Mouse (Mus musculus) midbrain, embryonic 16.5 days (tissue): ENCODE measurements at regions not wholly inside any gene's neighbourhood (a gene's known extent, or its start where the extent isn't known, plus 50 kb on each side); places are given as distances from the start of the nearest gene placed in this dataset.
A peak's percentile ranks its signal among the peaks of the same experiment; 100 is the strongest.

Source experiments
- ATAC-seq: fragments of 200-750 bp; cut with Nextera tagmentation; 2 replicates; pipeline ENCODE4 v1.8.0; 2017; ENCODE audit warnings: moderate TSS enrichment
- H3K27ac ChIP-seq: fragments of 300-500 bp; sonication (generic); 2 replicates; pipeline ENCODE4 v1.5.1; 2014; ENCODE audit warnings: mild to moderate bottlenecking, low read length, mixed read lengths
- H3K27me3 ChIP-seq: fragments of 300-500 bp; sonication (generic); 2 replicates; pipeline ENCODE4 v1.6.1; 2014; ENCODE audit warnings: low read depth, low read length, mixed read lengths; ENCODE audit not compliant: control insufficient read depth, insufficient read depth
- H3K36me3 ChIP-seq: fragments of 300-500 bp; sonication (generic); 2 replicates; pipeline ENCODE4 v1.6.1; 2014; ENCODE audit warnings: mild to moderate bottlenecking, low read length, moderate library complexity, mixed read lengths; ENCODE audit not compliant: control insufficient read depth, insufficient read depth
- H3K4me1 ChIP-seq: fragments of 300-500 bp; sonication (generic); 2 replicates; pipeline ENCODE4 v1.6.1; 2014; ENCODE audit warnings: mild to moderate bottlenecking, low read length, mixed read lengths; ENCODE audit not compliant: control insufficient read depth, insufficient read depth
- H3K4me2 ChIP-seq: fragments of 300-500 bp; sonication (generic); 2 replicates; pipeline ENCODE4 v1.6.1; 2014; ENCODE audit warnings: mild to moderate bottlenecking, low read length, mixed read lengths
- H3K4me3 ChIP-seq: fragments of 300-500 bp; sonication (generic); 2 replicates; pipeline ENCODE4 v1.5.1; 2014; ENCODE audit warnings: low read depth, mild to moderate bottlenecking, low read length, moderate library complexity, mixed read lengths
- H3K9ac ChIP-seq: fragments of 300-500 bp; sonication (generic); 2 replicates; pipeline ENCODE4 v1.6.1; 2014; ENCODE audit warnings: low read depth, low read length, mixed read lengths
- H3K9me3 ChIP-seq: fragments of 300-500 bp; sonication (generic); replicated peaks from 2 replicates; pipeline ENCODE4 v1.6.1; 2014; ENCODE audit warnings: mild to moderate bottlenecking, low read length, mixed read lengths; ENCODE audit not compliant: control insufficient read depth, poor library complexity, severe bottlenecking
- WGBS: fragments of 180-500 bp; shearing (Covaris S2); extraction: QIAGEN DNeasy Blood & Tissue Kit; methylation state at CpG from one replicate; pipeline ENCODE4 v1.1.7; 2014; 5-methylcytosine and 5-hydroxymethylcytosine counted together

DNA sequence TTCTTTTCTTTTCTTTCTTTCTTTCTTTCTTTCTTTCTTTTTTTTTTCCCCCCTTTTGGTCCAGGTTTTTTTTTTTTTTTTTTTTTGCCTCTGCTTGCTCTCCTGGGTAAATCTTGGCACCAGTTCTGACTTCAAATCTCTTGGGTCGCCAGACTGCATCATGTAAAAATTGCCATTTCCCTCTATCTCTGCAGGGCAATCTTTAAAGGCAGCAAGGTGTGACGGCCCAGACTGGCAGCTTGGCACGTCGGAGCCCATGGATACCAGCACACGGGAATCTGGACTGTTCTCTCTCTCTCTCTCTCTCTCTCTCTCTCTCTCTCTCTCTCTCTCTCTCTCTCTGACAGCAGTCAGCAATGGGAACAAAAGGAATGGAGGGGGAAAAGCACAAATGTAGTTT lies 101.0 kb downstream of the Neurod6 start:
- no peaks in the 10 kb centered on the region for H3K27me3 ChIP-seq
- ATAC-seq, result peak; percentile 64
- peak overlapping the region; percentile 74 for H3K27ac ChIP-seq
- WGBS, result 11% methylated on average over 5 of the region's 5 CpGs
- no peak overlapping the region for H3K9ac ChIP-seq
- H3K36me3 ChIP-seq, result no peaks in the 10 kb centered on the region
- H3K9me3 ChIP-seq, result no peaks in the 10 kb centered on the region
- peak overlapping the region; percentile 23; the same call in 1 of the 2 replicates for H3K4me2 ChIP-seq
- peaks cover 15% of the 10 kb centered on the region for H3K4me1 ChIP-seq
- H3K4me3 ChIP-seq, result no peak overlapping the region

DNA sequence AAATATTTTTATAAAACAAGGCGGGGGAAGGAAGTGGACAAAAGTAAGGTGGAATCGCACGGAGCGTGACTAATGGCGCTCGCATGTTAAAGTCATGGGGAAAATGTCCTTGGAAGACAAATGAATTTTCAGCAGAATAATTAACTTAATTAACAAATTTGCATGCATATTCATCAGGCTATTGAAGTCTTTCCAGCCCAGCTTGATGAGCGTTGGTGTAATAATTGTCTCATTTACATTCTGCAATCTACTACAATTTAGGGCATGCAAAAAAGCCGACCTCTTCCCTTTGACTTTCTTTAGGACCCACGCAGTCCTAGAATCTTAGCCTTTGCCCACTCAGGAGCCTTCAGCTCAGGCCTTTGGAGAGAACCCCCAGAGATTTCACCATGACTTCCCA lies 101.5 kb downstream of the Neurod6 start:
- Histone ChIP-seq H3K4me2 (peak overlapping the region; percentile 27; the same call in 1 of the 2 replicates), H3K36me3 (no peaks in the 10 kb centered on the region), H3K27me3 (no peaks in the 10 kb centered on the region), H3K4me3 (no peak overlapping the region), H3K9me3 (no peaks in the 10 kb centered on the region), H3K9ac (no peak overlapping the region), H3K4me1 (peaks cover 15% of the 10 kb centered on the region), H3K27ac (peak overlapping the region; percentile 74)
- peak; percentile 64 for ATAC-seq
- 52% methylated on average over 9 of the region's 9 CpGs for WGBS

DNA sequence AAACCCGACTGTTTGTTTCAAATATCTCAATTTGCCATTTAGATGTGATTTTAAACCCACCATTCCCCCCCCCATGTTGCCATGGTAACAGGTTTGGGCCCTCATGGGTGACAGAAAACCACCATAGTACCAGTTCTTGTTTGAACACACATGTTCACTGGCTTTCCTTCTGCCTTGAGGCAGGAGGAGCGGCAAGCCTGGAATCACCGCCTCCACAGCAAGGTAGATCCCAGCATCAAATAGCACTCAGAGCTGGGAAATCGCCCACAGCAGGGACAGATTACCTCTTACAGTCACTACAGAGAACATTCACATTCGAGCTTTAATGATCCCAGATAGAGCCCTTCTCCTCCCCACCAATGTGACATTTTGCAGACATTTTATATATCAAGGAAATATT lies 102.0 kb downstream of the Neurod6 start:
- Histone ChIP-seq H3K27me3 (no peaks in the 10 kb centered on the region), H3K9me3 (no peaks in the 10 kb centered on the region), H3K27ac (peak overlapping the region; percentile 74), H3K36me3 (no peaks in the 10 kb centered on the region), H3K4me2 (peak overlapping the region; percentile 27; the same call in 1 of the 2 replicates), H3K4me3 (no peak overlapping the region), H3K4me1 (peaks cover 15% of the 10 kb centered on the region), H3K9ac (no peak overlapping the region)
- 38% methylated on average over 5 of the region's 5 CpGs for WGBS
- peak; percentile 60; the same call in 1 of the 2 replicates for ATAC-seq

DNA sequence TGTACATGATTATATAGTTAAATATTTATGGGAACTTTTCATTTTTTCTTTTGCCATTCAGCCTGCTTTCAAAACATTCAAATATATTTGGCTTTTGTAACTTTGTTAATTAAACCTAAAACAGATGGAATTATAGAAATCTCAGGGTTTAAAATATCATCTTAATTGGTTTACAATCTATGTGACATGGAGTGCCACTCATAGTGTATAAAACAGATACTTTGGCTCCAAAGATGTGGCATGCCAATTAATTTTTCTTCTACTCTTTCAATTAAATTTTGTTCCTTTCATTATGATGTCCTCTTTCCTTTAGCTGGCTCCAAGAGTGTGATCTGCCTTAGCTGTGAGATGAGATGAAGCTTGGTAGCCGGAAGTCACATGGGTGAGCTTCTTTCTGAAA lies 103.0 kb downstream of the Neurod6 start:
- no peaks in the 10 kb centered on the region for H3K9me3 ChIP-seq
- H3K9ac ChIP-seq, result no peak overlapping the region
- H3K4me2 ChIP-seq, result no peak overlapping the region
- no peaks in the 10 kb centered on the region for H3K27me3 ChIP-seq
- no peak overlapping the region; the same call in 1 of the 2 replicates for H3K27ac ChIP-seq
- ATAC-seq, result no peak
- no peak overlapping the region for H3K4me3 ChIP-seq
- H3K36me3 ChIP-seq, result no peaks in the 10 kb centered on the region
- peaks cover 15% of the 10 kb centered on the region for H3K4me1 ChIP-seq
- WGBS, result 92% methylated on average over 1 of the region's 1 CpGs

DNA sequence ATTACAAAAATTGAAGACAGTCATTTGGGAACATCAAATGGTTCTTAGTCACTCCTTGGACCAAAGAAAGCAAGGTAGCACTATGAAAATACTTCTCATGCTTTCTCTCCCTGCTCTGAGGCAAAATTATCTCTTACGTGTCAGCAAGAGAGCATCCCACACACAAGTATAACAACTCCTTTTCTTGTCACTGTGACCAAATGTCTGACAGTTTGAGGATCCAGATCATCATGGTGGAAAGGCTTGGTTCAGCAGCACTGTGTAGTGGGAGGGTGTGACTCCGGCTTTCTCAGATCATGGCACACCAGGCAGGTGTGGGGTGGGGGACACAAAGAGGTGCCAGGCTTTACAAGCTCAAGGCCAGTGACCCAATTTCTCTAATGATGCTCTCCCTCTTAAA lies 113.5 kb downstream of the Neurod6 start:
- Histone ChIP-seq H3K27me3 (no peaks in the 10 kb centered on the region), H3K4me2 (no peak overlapping the region)
- ATAC-seq, result no peak

DNA sequence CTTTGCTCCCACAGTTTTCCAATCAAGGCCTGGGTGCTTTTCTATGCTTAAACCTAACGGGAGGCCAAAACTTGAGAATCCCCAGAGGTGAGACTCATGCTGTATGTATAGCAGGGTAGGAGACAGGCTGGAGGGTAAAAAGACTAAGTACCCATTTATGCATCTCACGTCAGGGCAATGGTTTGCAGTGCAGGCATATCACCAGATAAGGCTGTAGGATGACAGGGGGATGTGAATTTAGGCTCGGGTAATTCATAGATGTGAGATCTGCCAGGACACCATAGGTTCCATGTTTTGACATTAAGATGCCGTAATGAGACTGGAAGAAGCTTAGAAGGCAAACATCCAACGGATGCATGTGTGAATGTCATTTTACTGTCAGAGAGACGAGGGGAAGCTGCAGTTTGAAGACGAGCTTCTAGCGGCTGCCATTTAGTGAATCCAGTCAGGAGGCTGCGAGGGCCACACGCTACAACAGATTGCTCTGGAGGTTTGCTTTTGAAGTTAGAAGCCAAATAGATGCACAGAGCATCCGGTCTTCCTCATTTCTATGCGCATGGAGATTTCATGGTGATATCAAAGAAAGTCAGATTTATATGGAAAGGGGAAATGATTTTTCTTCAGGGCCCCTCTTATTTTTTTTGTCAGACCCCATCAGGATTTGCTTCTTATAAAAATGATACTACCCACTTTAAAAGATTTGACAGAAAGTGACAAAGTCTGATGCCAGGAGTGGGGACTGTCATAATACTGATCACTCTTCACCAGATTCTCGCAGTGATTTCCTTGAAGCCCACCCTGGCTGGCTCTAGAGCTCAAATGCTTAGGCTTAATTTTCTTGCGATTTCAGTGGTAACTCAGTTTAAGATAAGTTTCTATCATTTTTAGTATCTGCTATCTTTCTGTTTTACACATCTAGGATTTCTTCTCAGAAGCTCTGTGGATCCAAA lies 113.8 kb downstream of the Adcyap1r1 start:
- WGBS, result 49% methylated on average over 14 of the region's 14 CpGs

More for the DNA sequence above, 113.5 kb downstream of the Neurod6 start:
- H3K27ac ChIP-seq, result no peak overlapping the region
- H3K9me3 ChIP-seq, result no peaks in the 10 kb centered on the region
- 92% methylated on average over 2 of the region's 2 CpGs for WGBS
- no peak overlapping the region for H3K9ac ChIP-seq
- no peaks in the 10 kb centered on the region for H3K36me3 ChIP-seq
- H3K4me3 ChIP-seq, result no peak overlapping the region
- no peaks in the 10 kb centered on the region for H3K4me1 ChIP-seq

DNA sequence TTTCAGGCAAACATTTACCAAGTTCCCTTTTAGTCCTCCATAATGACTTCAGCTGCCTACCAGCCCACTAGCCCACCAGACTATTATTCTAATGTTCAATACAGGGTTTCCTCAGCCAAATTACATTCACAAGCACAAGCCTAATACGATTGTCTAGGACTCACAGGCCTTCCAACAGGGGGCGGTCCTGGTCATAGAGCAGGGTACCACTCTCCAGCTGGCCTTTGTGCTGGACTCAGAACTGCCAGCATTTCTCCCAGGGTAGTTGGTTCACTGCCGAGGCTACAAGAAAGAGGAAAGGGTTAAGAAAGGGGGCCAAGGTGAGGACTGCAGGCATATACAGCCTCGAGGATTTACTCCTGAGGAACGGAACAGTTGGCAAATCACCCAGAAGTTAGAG lies 108.8 kb downstream of the Adcyap1r1 start:
- Histone ChIP-seq H3K27ac (no peak overlapping the region), H3K27me3 (no peaks in the 10 kb centered on the region), H3K4me3 (no peak overlapping the region), H3K36me3 (no peaks in the 10 kb centered on the region), H3K9ac (no peak overlapping the region), H3K9me3 (no peaks in the 10 kb centered on the region), H3K4me1 (no peaks in the 10 kb centered on the region), H3K4me2 (no peak overlapping the region)
- ATAC-seq, result no peak
- WGBS, result 64% methylated on average over 5 of the region's 5 CpGs

More for the DNA sequence above, 113.8 kb downstream of the Adcyap1r1 start:
- no peaks in the 10 kb centered on the region for H3K27me3 ChIP-seq
- H3K4me2 ChIP-seq, result no peak overlapping the region
- no peaks in the 10 kb centered on the region for H3K9me3 ChIP-seq
- no peak overlapping the region for H3K4me3 ChIP-seq
- ATAC-seq, result no peak
- no peaks in the 10 kb centered on the region for H3K36me3 ChIP-seq
- peak overlapping the region; percentile 38; the same call in 1 of the 2 replicates for H3K27ac ChIP-seq
- H3K9ac ChIP-seq, result no peak overlapping the region
- H3K4me1 ChIP-seq, result no peaks in the 10 kb centered on the region

DNA sequence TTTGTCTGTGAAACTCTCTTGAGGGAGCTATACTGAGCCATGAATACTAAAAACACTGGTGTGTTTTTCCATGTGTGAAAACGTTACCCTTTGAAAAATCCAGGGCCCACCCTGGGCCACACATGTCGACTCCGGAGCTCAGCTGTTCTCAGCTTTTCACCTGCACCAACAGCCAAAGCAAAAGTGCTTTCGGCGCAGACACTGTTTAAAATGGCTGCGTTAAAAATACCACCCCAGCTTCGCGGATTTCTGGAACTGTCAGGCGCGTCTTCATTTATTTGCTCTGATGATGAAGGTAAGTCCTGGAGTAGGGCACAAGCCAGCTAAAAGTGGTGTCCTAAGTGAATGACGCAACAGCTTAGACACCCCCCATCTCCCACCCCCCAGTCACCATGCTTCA lies 108.0 kb downstream of the Adcyap1r1 start:
- H3K4me1 ChIP-seq, result no peaks in the 10 kb centered on the region

More for the DNA sequence above, 108.0 kb downstream of the Adcyap1r1 start:
- ATAC-seq, result no peak
- H3K9me3 ChIP-seq, result no peaks in the 10 kb centered on the region
- no peak overlapping the region for H3K4me3 ChIP-seq
- H3K36me3 ChIP-seq, result no peaks in the 10 kb centered on the region
- H3K9ac ChIP-seq, result no peak overlapping the region
- H3K27ac ChIP-seq, result no peak overlapping the region
- WGBS, result 91% methylated on average over 11 of the region's 11 CpGs
- H3K27me3 ChIP-seq, result no peaks in the 10 kb centered on the region
- H3K4me2 ChIP-seq, result no peak overlapping the region
